Mouse (Mus musculus) hindbrain, embryonic 11.5 days (tissue): ENCODE results near the gene Sept4. TPM values are rescaled to one million over a fixed set of nuclear protein-coding genes. Genes with fewer than 3 reads are reported as not detected.

ENCODE experiments used
- ATAC-seq: fragments of 200-750 bp; cut with Nextera tagmentation; 2 replicates; pipeline ENCODE4 v1.8.0; 2017; ENCODE audit warnings: mild to moderate bottlenecking, moderate TSS enrichment, moderate library complexity; ENCODE audit not compliant: low FRiP score
- DNase-seq: peaks from one replicate; pipeline ENCODE4 v3.0.0-alpha.2; 2015; ENCODE audit warnings: low spot score
- H3K27ac ChIP-seq: fragments of 300-500 bp; sonication (generic); 2 replicates; pipeline ENCODE4 v1.5.1; 2014; ENCODE audit warnings: mild to moderate bottlenecking, low read depth, low read length
- H3K27me3 ChIP-seq: fragments of 300-500 bp; sonication (generic); 2 replicates; pipeline ENCODE4 v1.6.1; 2014; ENCODE audit warnings: mild to moderate bottlenecking, low read length, moderate library complexity, mixed read lengths; ENCODE audit not compliant: control insufficient read depth, insufficient read depth
- H3K36me3 ChIP-seq: fragments of 300-500 bp; sonication (generic); 2 replicates; pipeline ENCODE4 v1.6.1; 2014; ENCODE audit warnings: mild to moderate bottlenecking, low read length, moderate library complexity, mixed read lengths; ENCODE audit not compliant: control insufficient read depth, insufficient read depth
- H3K4me1 ChIP-seq: fragments of 300-500 bp; sonication (generic); replicated peaks from 2 replicates; pipeline ENCODE4 v1.6.1; 2014; ENCODE audit warnings: low read length, mixed read lengths; ENCODE audit not compliant: control insufficient read depth, insufficient read depth
- H3K4me2 ChIP-seq: fragments of 300-500 bp; sonication (generic); replicated peaks from 2 replicates; pipeline ENCODE4 v1.6.1; 2014; ENCODE audit warnings: mild to moderate bottlenecking, low read depth, low read length
- H3K4me3 ChIP-seq: fragments of 300-500 bp; sonication (generic); 2 replicates; pipeline ENCODE4 v1.5.1; 2014; ENCODE audit warnings: low read depth, low read length
- H3K9ac ChIP-seq: fragments of 300-500 bp; sonication (generic); 2 replicates; pipeline ENCODE4 v1.6.1; 2014; ENCODE audit warnings: low read depth, low read length
- H3K9me3 ChIP-seq: fragments of 300-500 bp; sonication (generic); 2 replicates; pipeline ENCODE4 v1.6.1; 2016; ENCODE audit warnings: low read length; ENCODE audit not compliant: control insufficient read depth
- WGBS: fragments of 180-500 bp; shearing (Covaris S2); extraction: QIAGEN DNeasy Blood & Tissue Kit; methylation state at CpG from one replicate; pipeline ENCODE4 v1.1.7; 2014; 5-methylcytosine and 5-hydroxymethylcytosine counted together
- polyA plus RNA-seq: library from polyadenylated mRNA; unstranded; fragments of >200 nt; fragmentation: Nextera tagmentation; extraction: Ambion mirVana; gene quantifications from 2 replicates; pipeline ENCODE4 v1.2.1, GENCODE M21; 2014

Sept4 gene
- polyA plus RNA-seq, 1 experiment from 2014 or later: 11.6 TPM

GRCm38 (mm10) chr11:87542906-87543305 is 25.8 kb upstream of the Sept4 start:
- no peak overlapping the region for H3K4me3 ChIP-seq
- no peak overlapping the region for H3K27ac ChIP-seq
- no peak overlapping the region for H3K4me2 ChIP-seq
- H3K9ac ChIP-seq: no peak overlapping the region
- ATAC-seq (no peak), DNase-seq (no peak)
- no peaks in the 10 kb centered on the region for H3K36me3 ChIP-seq
- WGBS: 58% methylated on average over 3 of the region's 3 CpGs
- no peaks in the 10 kb centered on the region for H3K9me3 ChIP-seq
- H3K27me3 ChIP-seq: no peaks in the 10 kb centered on the region
- H3K4me1 ChIP-seq: no peaks in the 10 kb centered on the region

DNA sequence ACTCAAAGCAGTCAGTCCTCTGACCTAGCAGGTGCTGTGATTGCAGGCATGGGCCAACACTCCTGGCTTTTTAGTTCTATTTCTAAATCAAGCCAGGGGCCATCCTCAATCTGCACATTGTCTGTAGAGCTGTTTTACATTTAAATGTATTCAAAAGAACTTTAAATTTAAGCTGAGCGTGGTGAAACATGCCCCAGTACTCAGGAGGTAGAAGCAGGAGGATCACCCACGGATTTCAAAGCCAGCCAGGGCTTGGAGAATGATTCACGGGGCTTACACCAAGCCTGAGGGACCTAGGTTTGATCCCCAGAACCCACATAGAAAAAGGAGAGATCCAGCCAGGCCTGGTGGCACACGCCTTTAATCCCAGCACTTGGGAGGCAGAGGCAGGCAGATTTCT is 15.4 kb upstream of the Sept4 start:
- Histone ChIP-seq H3K9ac (no peak overlapping the region), H3K36me3 (no peaks in the 10 kb centered on the region), H3K27ac (no peak overlapping the region), H3K4me1 (no peaks in the 10 kb centered on the region), H3K9me3 (no peaks in the 10 kb centered on the region), H3K4me3 (no peak overlapping the region), H3K4me2 (no peak overlapping the region), H3K27me3 (no peaks in the 10 kb centered on the region)
- no peak for ATAC-seq
- 73% methylated on average over 4 of the region's 4 CpGs for WGBS
- DNase-seq: no peak

GRCm38 (mm10) chr11:87554386-87554785 is 14.3 kb upstream of the Sept4 start:
- 78% methylated on average over 5 of the region's 5 CpGs for WGBS
- Histone ChIP-seq H3K9ac (no peak overlapping the region), H3K4me3 (no peak overlapping the region), H3K36me3 (no peaks in the 10 kb centered on the region), H3K27me3 (no peaks in the 10 kb centered on the region), H3K4me1 (no peaks in the 10 kb centered on the region), H3K9me3 (no peaks in the 10 kb centered on the region), H3K27ac (no peak overlapping the region), H3K4me2 (no peak overlapping the region)
- no peak for DNase-seq
- no peak for ATAC-seq

DNA sequence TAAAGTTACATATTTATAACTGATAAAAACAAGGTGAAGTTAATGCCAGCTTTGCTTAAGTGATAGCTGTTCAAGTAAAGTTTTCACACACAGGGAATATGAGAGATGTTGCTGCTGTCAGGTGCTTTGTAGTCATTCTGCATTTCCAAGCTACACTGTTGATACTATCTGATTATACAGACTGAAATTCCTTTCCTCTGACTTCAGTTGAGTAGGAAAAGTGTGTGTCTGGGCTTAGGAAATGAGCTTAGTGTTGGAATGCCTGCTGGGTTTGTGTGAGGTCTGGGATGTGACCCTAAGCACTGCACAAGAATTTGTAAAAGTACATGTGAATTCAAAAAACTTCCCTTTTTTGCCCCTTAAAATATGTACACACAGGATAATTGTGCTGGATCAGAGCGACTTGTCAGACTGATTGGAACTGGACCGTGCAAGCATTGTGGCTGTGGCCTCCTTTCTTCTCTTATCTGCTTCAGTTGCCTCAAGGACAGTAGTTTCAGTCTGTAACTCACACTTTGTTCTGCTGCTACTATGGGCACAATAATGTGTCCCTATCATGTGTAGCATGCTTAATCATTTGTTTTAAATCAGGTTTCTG is 13.5 kb upstream of the Sept4 start:
- Histone ChIP-seq H3K4me1 (no peaks in the 10 kb centered on the region), H3K9ac (no peak overlapping the region), H3K9me3 (no peaks in the 10 kb centered on the region), H3K27me3 (no peaks in the 10 kb centered on the region), H3K4me3 (no peak overlapping the region), H3K36me3 (no peaks in the 10 kb centered on the region), H3K4me2 (no peak overlapping the region), H3K27ac (no peak overlapping the region)
- WGBS: 54% methylated on average over 2 of the region's 2 CpGs
- ATAC-seq: no peak
- no peak for DNase-seq

DNA sequence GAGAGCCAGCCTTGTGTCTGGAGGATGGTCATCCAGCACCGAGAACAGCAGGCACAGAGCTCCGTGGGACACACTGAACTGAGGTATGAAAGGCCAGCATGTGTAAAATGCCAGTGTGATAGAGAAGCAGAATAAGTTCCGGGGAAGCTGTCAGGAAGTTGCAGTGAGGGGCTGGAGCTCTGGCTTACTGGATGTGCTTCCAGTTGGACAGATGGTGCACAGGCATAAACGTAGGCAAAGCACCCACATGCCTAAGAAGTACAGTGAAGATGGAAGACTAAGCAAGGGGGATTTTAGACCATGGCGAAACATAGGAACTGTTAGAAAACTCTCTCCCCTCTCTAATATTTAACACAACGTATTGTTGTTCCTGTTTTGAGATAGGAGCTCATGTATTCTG is 7.5 kb upstream of the Sept4 start:
- Histone ChIP-seq H3K27me3 (no peaks in the 10 kb centered on the region), H3K4me1 (no peaks in the 10 kb centered on the region), H3K9ac (no peak overlapping the region), H3K36me3 (no peaks in the 10 kb centered on the region), H3K4me2 (no peak overlapping the region), H3K4me3 (no peak overlapping the region), H3K9me3 (no peaks in the 10 kb centered on the region), H3K27ac (no peak overlapping the region)
- WGBS: 79% methylated on average over 6 of the region's 6 CpGs
- ATAC-seq: no peak
- no peak for DNase-seq

DNA sequence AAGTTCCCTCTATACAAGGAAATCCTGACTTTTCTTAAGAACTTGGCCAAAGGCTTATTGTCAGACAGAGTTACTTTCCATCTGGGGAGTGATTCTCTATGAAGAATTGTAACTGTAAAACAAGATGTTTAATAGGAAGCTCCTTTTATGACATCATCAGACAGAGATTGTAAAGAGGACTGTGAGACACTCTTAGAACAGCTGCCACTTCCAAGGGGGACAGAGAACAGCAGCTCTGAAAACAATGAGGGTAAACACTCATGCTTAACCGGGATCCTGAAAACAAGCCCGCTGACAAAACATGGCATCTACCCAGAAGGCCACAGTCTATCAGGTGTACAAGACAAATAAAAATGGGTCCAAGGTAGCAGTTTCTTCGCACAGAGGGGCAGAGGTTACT is 2.2 kb upstream of the Sept4 start, which contains the start of gene Gm11492:
Gene Gm11492 (plus strand): TSS at position 153 of the 400 bp plus-strand sequence.
- H3K27ac ChIP-seq: no peak within 1 kb of the TSS
- 83% methylated on average over 3 of the region's 3 CpGs for WGBS

GRCm38 (mm10) chr11:87570743-87571142 is 2.0 kb downstream of the Sept4 start:
- Histone ChIP-seq H3K4me2 (no peak overlapping the region), H3K27me3 (no peaks in the 10 kb centered on the region), H3K27ac (no peak overlapping the region), H3K4me1 (no peaks in the 10 kb centered on the region), H3K4me3 (no peak overlapping the region), H3K9me3 (no peaks in the 10 kb centered on the region), H3K36me3 (no peaks in the 10 kb centered on the region), H3K9ac (no peak overlapping the region)
- DNase-seq (no peak), ATAC-seq (no peak)
- WGBS: 69% methylated on average over 5 of the region's 5 CpGs

More for the DNA sequence above, 2.2 kb upstream of the Sept4 start, which contains the start of gene Gm11492:
- no peaks in the 10 kb centered on the region for H3K4me1 ChIP-seq
- no peak within 1 kb of the TSS for H3K4me2 ChIP-seq
- H3K9ac ChIP-seq: no peak within 1 kb of the TSS
- H3K36me3 ChIP-seq: no peaks in the 10 kb centered on the region
- no peak within 1 kb of the TSS for H3K4me3 ChIP-seq
- no peaks in the 10 kb centered on the region for H3K27me3 ChIP-seq
- no peaks in the 10 kb centered on the region for H3K9me3 ChIP-seq
- ATAC-seq (no peak), DNase-seq (no peak)

DNA sequence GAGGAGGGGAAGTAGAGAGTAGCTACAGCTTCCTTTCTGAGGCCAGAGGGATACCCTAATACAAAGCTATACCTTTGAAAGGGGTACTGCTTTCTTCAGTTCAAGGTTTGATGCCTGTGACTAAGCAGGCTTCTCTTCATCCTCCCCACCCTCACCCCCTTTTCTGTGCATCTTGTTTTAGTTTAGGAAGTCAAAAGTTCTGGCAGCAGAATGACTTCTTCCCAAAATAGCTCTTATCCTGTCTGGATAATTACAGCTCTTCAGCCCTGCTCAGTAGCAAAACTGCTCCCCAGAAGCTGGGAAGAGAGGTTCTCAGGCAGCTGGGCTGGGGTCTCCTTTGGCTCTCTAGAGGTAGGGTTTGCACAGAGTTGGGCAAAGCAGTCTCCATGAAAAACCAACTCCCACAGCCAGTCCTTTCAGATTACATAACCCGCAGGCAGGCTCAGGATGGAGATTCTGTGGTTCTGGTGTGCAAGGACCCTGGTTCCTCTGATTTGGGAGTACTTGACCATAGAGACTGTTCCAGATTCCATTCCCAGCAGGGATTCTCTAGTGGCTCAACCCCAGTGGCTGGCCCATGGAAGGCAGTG is 2.8 kb downstream of the Sept4 start:
- H3K27ac ChIP-seq: no peak overlapping the region
- H3K9me3 ChIP-seq: no peaks in the 10 kb centered on the region
- no peak for ATAC-seq
- no peak overlapping the region for H3K4me3 ChIP-seq
- H3K4me2 ChIP-seq: no peak overlapping the region
- 85% methylated on average over 1 of the region's 1 CpGs for whole genome bisulfite sequencing
- no peaks in the 10 kb centered on the region for H3K36me3 ChIP-seq
- H3K9ac ChIP-seq: no peak overlapping the region
- H3K4me1 ChIP-seq: no peaks in the 10 kb centered on the region
- no peak for DNase-seq
- H3K27me3 ChIP-seq: no peaks in the 10 kb centered on the region

DNA sequence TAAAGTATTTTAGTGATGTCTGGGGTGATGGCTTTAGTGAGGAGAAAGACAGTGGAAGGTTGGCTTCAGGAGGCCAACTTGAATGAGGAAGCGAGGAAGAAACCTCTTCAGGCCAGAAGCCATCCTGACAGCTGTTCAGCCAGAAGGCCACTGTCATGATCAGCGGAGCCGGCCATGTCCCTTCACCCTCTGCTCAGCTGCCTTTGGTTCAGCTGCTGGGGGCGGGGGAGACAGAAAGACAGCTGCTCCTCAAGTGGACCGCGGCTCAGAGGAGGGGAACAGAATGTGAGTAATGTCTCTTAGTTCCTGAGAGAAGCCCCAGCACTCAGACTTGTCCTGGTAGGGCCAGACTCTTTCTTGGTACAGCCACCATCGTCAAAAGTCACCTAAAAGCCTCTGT is 5.0 kb downstream of the Sept4 start:
- DNase-seq: no peak
- WGBS: 82% methylated on average over 7 of the region's 7 CpGs

More for the DNA sequence above, 5.0 kb downstream of the Sept4 start:
- Histone ChIP-seq H3K36me3 (no peaks in the 10 kb centered on the region), H3K27ac (no peak overlapping the region), H3K4me1 (peaks cover 5% of the 10 kb centered on the region; the same call in 1 of the 2 replicates), H3K27me3 (peaks cover 2% of the 10 kb centered on the region; the same call in 1 of the 2 replicates), H3K4me3 (no peak overlapping the region), H3K9me3 (no peaks in the 10 kb centered on the region), H3K4me2 (no peak overlapping the region), H3K9ac (no peak overlapping the region)
- no peak for ATAC-seq
